31 mouse cellular contexts compared by ENCODE assay signal in genomic region chr11:117803166-117803688, GRCm38 (mm10). TPM values are rescaled to one million over a fixed set of nuclear protein-coding genes. Genes with fewer than 3 reads are reported as not detected.
A peak's percentile ranks its signal among the peaks of the same experiment; 100 is the strongest.
DNase-seq lines count a peak whose midpoint lies in the region; ATAC-seq and TF ChIP-seq lines count a peak whose summit lies in the region.
"Had no signal": no experiment of that assay in that cellular context is flagged by ENCODE, and none has a peak within 500 bp of the region (broad histone marks: within the 10 kb centered on the region; RNA-seq: fewer than 3 reads in every experiment).

No protein-coding gene starts in this region.

- no peak for TF ChIP-seq CTCF in bone marrow macrophage, adult 2 months (IDR thresholded peaks at IDR 0.05; ENCODE audit: low read depth, low read length)
- no peak for TF ChIP-seq CTCF in liver, embryonic 14.5 days (IDR thresholded peaks at IDR 0.05; ENCODE audit: low read depth)

- 78% methylated on average over 3 of the region's 3 CpGs for WGBS in intestine, embryonic 16.5 days
- 87% methylated on average over 3 of the region's 3 CpGs for WGBS in intestine, embryonic 15.5 days
- WGBS in liver, embryonic 14.5 days (ENCODE audit: insufficient replicate concordance) = 87% methylated on average over 3 of the region's 3 CpGs

- DNase-seq in liver, embryonic 14.5 days (ENCODE audit: low read depth in 3 of 3, low spot score in 3 of 3) = no peak
- DNase-seq in right cerebral cortex, postnatal 14 days = no peak
- DNase-seq in ovary, adult 18-20 months (ENCODE audit: low spot score) = no peak
- DNase-seq: adrenal gland, adult 8-10 months; cerebellum, adult 2 months; cerebellum, postnatal 25 days; embryo, embryonic 11 days; gastrocnemius, postnatal 10 days; kidney, adult 11 months; kidney, postnatal 36 days; layer of hippocampus, postnatal 36 days; lung, embryonic 14.5 days; lung, postnatal 36 days; thymus, postnatal 25 days had no signal

- H3K9ac ChIP-seq in intestine, embryonic 16.5 days (ENCODE audit: low read depth, low read length) = no peak overlapping the region
- H3K9ac ChIP-seq in intestine, embryonic 15.5 days = no peak overlapping the region
- peak overlapping the region; percentile 47; the same call in 1 of the 2 replicates for H3K9ac ChIP-seq in liver, embryonic 14.5 days (replicated peaks)
- H3K9ac ChIP-seq: embryonic facial prominence, embryonic 13.5 days; heart, embryonic 15.5 days; hindbrain, embryonic 15.5 days; kidney, embryonic 15.5 days; limb, embryonic 13.5 days; lung, embryonic 14.5 days had no signal

- ATAC-seq in intestine, embryonic 16.5 days = 0 out of 2 replicates have a peak, but pooled peaks have one; percentile 5
- ATAC-seq in intestine, embryonic 15.5 days = no peak
- no peak for ATAC-seq in liver, embryonic 14.5 days (ENCODE audit: insufficient read depth)
- ATAC-seq in monocyte, adult 5-6 weeks (replicated peaks; ENCODE audit: insufficient number of reproducible peaks, low FRiP score, low TSS enrichment, poor library complexity, severe bottlenecking) = 0 out of 2 replicates have a peak, but pooled peaks have one; percentile 42
- ATAC-seq: forebrain, embryonic 14.5 days; midbrain, embryonic 16.5 days had no signal

- peaks cover 9% of the 10 kb centered on the region for H3K4me1 ChIP-seq in intestine, embryonic 16.5 days (ENCODE audit: control insufficient read depth, insufficient read depth, low read length)
- peaks cover 4% of the 10 kb centered on the region for H3K4me1 ChIP-seq in intestine, embryonic 15.5 days (replicated peaks)
- peaks cover 21% of the 10 kb centered on the region for H3K4me1 ChIP-seq in bone marrow macrophage, adult 2 months (ENCODE audit: control insufficient read depth, insufficient read depth, low read length)
- peaks cover 29 to 30% of the 10 kb centered on the region in 2 experiments for H3K4me1 ChIP-seq in liver, embryonic 14.5 days (replicated peaks; ENCODE audit: control insufficient read depth in 2 of 2, insufficient read depth in 2 of 2, low read length in 1 of 2)
- H3K4me1 ChIP-seq: hindbrain, embryonic 15.5 days had no signal

- no peak overlapping the region for H3K4me2 ChIP-seq in intestine, embryonic 16.5 days (ENCODE audit: low read depth, low read length)
- H3K4me2 ChIP-seq in intestine, embryonic 15.5 days (replicated peaks) = no peak overlapping the region
- peak overlapping the region; percentile 87 for H3K4me2 ChIP-seq in liver, embryonic 14.5 days (ENCODE audit: low read depth)
- H3K4me2 ChIP-seq: embryonic facial prominence, embryonic 13.5 days; heart, embryonic 15.5 days; hindbrain, embryonic 15.5 days; kidney, embryonic 15.5 days; limb, embryonic 13.5 days; lung, embryonic 14.5 days had no signal

- no peak for TF ChIP-seq EP300 in liver, embryonic 14.5 days (IDR thresholded peaks at IDR 0.05; ENCODE audit: low read depth)

- H3K36me3 ChIP-seq in intestine, embryonic 16.5 days (ENCODE audit: control insufficient read depth, insufficient read depth, low read length) = no peaks in the 10 kb centered on the region
- H3K36me3 ChIP-seq in intestine, embryonic 15.5 days = no peaks in the 10 kb centered on the region
- peaks cover 85% of the 10 kb centered on the region for H3K36me3 ChIP-seq in liver, embryonic 14.5 days (replicated peaks; ENCODE audit: control insufficient read depth, insufficient read depth, low read depth)
- H3K36me3 ChIP-seq: embryonic facial prominence, embryonic 13.5 days; heart, embryonic 15.5 days; hindbrain, embryonic 15.5 days; kidney, embryonic 15.5 days; limb, embryonic 13.5 days; midbrain, embryonic 10.5 days had no signal

- no peaks in the 10 kb centered on the region for H3K27me3 ChIP-seq in intestine, embryonic 16.5 days (replicated peaks; ENCODE audit: control insufficient read depth, insufficient read depth, low read length)
- H3K27me3 ChIP-seq in intestine, embryonic 15.5 days (replicated peaks) = no peaks in the 10 kb centered on the region
- H3K27me3 ChIP-seq in liver, embryonic 14.5 days (ENCODE audit: control insufficient read depth, insufficient read depth, low read length) = no peaks in the 10 kb centered on the region
- H3K27me3 ChIP-seq: embryonic facial prominence, embryonic 13.5 days; heart, embryonic 15.5 days; kidney, embryonic 15.5 days; limb, embryonic 13.5 days had no signal

- no peak overlapping the region for H3K4me3 ChIP-seq in intestine, embryonic 16.5 days (ENCODE audit: low read length)
- H3K4me3 ChIP-seq in intestine, embryonic 15.5 days (replicated peaks) = no peak overlapping the region
- H3K4me3 ChIP-seq in bone marrow macrophage, adult 2 months (ENCODE audit: insufficient read depth, low read length) = no peak overlapping the region
- peak overlapping the region; percentile 11 to 22; a peak in 3 of 4 replicates for H3K4me3 ChIP-seq in liver, embryonic 14.5 days (ENCODE audit: insufficient read depth in 1 of 2, low read depth in 2 of 2, low read length in 2 of 2)
- H3K4me3 ChIP-seq: embryonic facial prominence, embryonic 13.5 days; heart, embryonic 15.5 days; hindbrain, embryonic 15.5 days; kidney, embryonic 15.5 days; limb, embryonic 13.5 days; midbrain, embryonic 10.5 days had no signal

- no peak for TF ChIP-seq POLR2A in bone marrow macrophage, adult 2 months (IDR thresholded peaks at IDR 0.05; ENCODE audit: borderline replicate concordance, low read depth, low read length)

- H3K27ac ChIP-seq in intestine, embryonic 16.5 days (ENCODE audit: low read length) = 0 out of 2 replicates have a peak overlapping the region, but pooled peaks have one; percentile 23
- H3K27ac ChIP-seq in intestine, embryonic 15.5 days = no peak overlapping the region
- H3K27ac ChIP-seq in bone marrow macrophage, adult 2 months (ENCODE audit: insufficient read depth, low read depth, low read length) = peak overlapping the region; percentile 49
- peak overlapping the region; percentile 22; the same call in 1 of the 2 replicates for H3K27ac ChIP-seq in liver, embryonic 14.5 days
- H3K27ac ChIP-seq: embryonic facial prominence, embryonic 13.5 days; heart, embryonic 15.5 days; hindbrain, embryonic 15.5 days; kidney, embryonic 15.5 days; limb, embryonic 13.5 days; midbrain, embryonic 10.5 days had no signal

- no peaks in the 10 kb centered on the region for H3K9me3 ChIP-seq in intestine, embryonic 16.5 days (ENCODE audit: control insufficient read depth, low read length)
- no peaks in the 10 kb centered on the region for H3K9me3 ChIP-seq in intestine, embryonic 15.5 days
- H3K9me3 ChIP-seq in liver, embryonic 14.5 days (ENCODE audit: control insufficient read depth, low read length) = no peaks in the 10 kb centered on the region
- H3K9me3 ChIP-seq: G1E; heart, embryonic 15.5 days; hindbrain, embryonic 15.5 days; kidney, embryonic 15.5 days; limb, embryonic 13.5 days; midbrain, embryonic 10.5 days had no signal

RNA-seq across cellular contexts. Expression of gene 6030468B19Rik, which starts 5.8 kb away (rescaled TPM):
- 0.81 and 1.6 TPM in 2 replicates for polyA plus RNA-seq in intestine, embryonic 16.5 days (2015; fragmentation: Nextera tagmentation; extraction: Ambion mirVana)
- 1.1 and 1.2 TPM in 2 replicates for polyA plus RNA-seq in intestine, embryonic 15.5 days (2015; fragmentation: Nextera tagmentation; extraction: Ambion mirVana)
- polyA plus RNA-seq in bone marrow macrophage, adult 2 months (2012; ENCODE audit: insufficient read depth, insufficient read length, missing spikeins) = not detected in 2 replicates
- polyA plus RNA-seq in liver, embryonic 14.5 days (2012; rRNA removed) = 104 and 133 TPM in 2 replicates
- 67.1 and 78.0 TPM in 2 replicates for polyA plus RNA-seq in liver, embryonic 14.5 days (2014; fragmentation: Nextera tagmentation; extraction: Ambion mirVana)
- total RNA-seq in monocyte, adult 5-6 weeks (2017) = not detected in 3 replicates
- total RNA-seq: adrenal gland, adult 8-10 months; gastrocnemius, postnatal 10 days; heart, adult 8-10 months; left cerebral cortex, postnatal 14 days had no signal
- polyA plus RNA-seq: cerebellum, adult 2 months; embryonic facial prominence, embryonic 13.5 days; forebrain, embryonic 14.5 days; hindbrain, embryonic 15.5 days; midbrain, embryonic 16.5 days; neural tube, embryonic 14.5 days had no signal

RNA-seq across cellular contexts. Expression of gene Gm20708, which starts 6.2 kb away (rescaled TPM):
- polyA plus RNA-seq in intestine, embryonic 16.5 days (2015; fragmentation: Nextera tagmentation; extraction: Ambion mirVana) = 0.20 and 0.29 TPM in 2 replicates
- polyA plus RNA-seq in intestine, embryonic 15.5 days (2015; fragmentation: Nextera tagmentation; extraction: Ambion mirVana) = 0.26 and 0.38 TPM in 2 replicates
- polyA plus RNA-seq in bone marrow macrophage, adult 2 months (2012; ENCODE audit: insufficient read depth, insufficient read length, missing spikeins) = 4.0 and 5.0 TPM in 2 replicates
- polyA plus RNA-seq in liver, embryonic 14.5 days (2012; rRNA removed) = 0.03 and 0.08 TPM in 2 replicates
- 0.10 and 0.28 TPM in 2 replicates for polyA plus RNA-seq in liver, embryonic 14.5 days (2014; fragmentation: Nextera tagmentation; extraction: Ambion mirVana)
- total RNA-seq in monocyte, adult 5-6 weeks (2017) = 3.7 to 10.5 TPM (median 5.6 TPM) in 3 replicates
- total RNA-seq: hematopoietic stem cell, adult 5-6 weeks had no signal

RNA-seq across cellular contexts. Expression of gene Syngr2, which starts 6.2 kb away (rescaled TPM):
- polyA plus RNA-seq in intestine, embryonic 16.5 days (2015; fragmentation: Nextera tagmentation; extraction: Ambion mirVana) = 170 and 173 TPM in 2 replicates
- 135 and 151 TPM in 2 replicates for polyA plus RNA-seq in intestine, embryonic 15.5 days (2015; fragmentation: Nextera tagmentation; extraction: Ambion mirVana)
- 183 and 189 TPM in 2 replicates for polyA plus RNA-seq in bone marrow macrophage, adult 2 months (2012; ENCODE audit: insufficient read depth, insufficient read length, missing spikeins)
- polyA plus RNA-seq in liver, embryonic 14.5 days (2012; rRNA removed) = 36.5 and 48.8 TPM in 2 replicates
- polyA plus RNA-seq in liver, embryonic 14.5 days (2014; fragmentation: Nextera tagmentation; extraction: Ambion mirVana) = 48.6 and 50.4 TPM in 2 replicates
- total RNA-seq in monocyte, adult 5-6 weeks (2017) = 134 to 139 TPM (median 137 TPM) in 3 replicates

RNA-seq across cellular contexts. Expression of gene Tmc6, which starts 21.2 kb away (rescaled TPM):
- 37.5 and 39.8 TPM in 2 replicates for polyA plus RNA-seq in intestine, embryonic 16.5 days (2015; fragmentation: Nextera tagmentation; extraction: Ambion mirVana)
- polyA plus RNA-seq in intestine, embryonic 15.5 days (2015; fragmentation: Nextera tagmentation; extraction: Ambion mirVana) = 28.3 and 34.7 TPM in 2 replicates
- 16.7 and 36.7 TPM in 2 replicates for polyA plus RNA-seq in bone marrow macrophage, adult 2 months (2012; ENCODE audit: insufficient read depth, insufficient read length, missing spikeins)
- 32.1 and 51.8 TPM in 2 replicates for polyA plus RNA-seq in liver, embryonic 14.5 days (2012; rRNA removed)
- 40.5 and 44.1 TPM in 2 replicates for polyA plus RNA-seq in liver, embryonic 14.5 days (2014; fragmentation: Nextera tagmentation; extraction: Ambion mirVana)
- total RNA-seq in monocyte, adult 5-6 weeks (2017) = 81.0 to 99.7 TPM (median 93.0 TPM) in 3 replicates

RNA-seq across cellular contexts. Expression of gene Tmc8, which starts 21.4 kb away (rescaled TPM):
- 14.5 and 17.4 TPM in 2 replicates for polyA plus RNA-seq in intestine, embryonic 16.5 days (2015; fragmentation: Nextera tagmentation; extraction: Ambion mirVana)
- polyA plus RNA-seq in intestine, embryonic 15.5 days (2015; fragmentation: Nextera tagmentation; extraction: Ambion mirVana) = 6.6 and 7.7 TPM in 2 replicates
- polyA plus RNA-seq in bone marrow macrophage, adult 2 months (2012; ENCODE audit: insufficient read depth, insufficient read length, missing spikeins) = 2.1 and 2.7 TPM in 2 replicates
- 28.1 and 29.8 TPM in 2 replicates for polyA plus RNA-seq in liver, embryonic 14.5 days (2012; rRNA removed)
- polyA plus RNA-seq in liver, embryonic 14.5 days (2014; fragmentation: Nextera tagmentation; extraction: Ambion mirVana) = 9.9 and 13.1 TPM in 2 replicates
- total RNA-seq in monocyte, adult 5-6 weeks (2017) = 11.8 to 27.8 TPM (median 18.2 TPM) in 3 replicates

Comparison
In these comparisons a context has a peak if more than half of its experiments do, and no peak if none do; other contexts are left out.
1. ATAC-seq: peak in intestine, embryonic 16.5 days (single experiment) and monocyte, adult 5-6 weeks (single experiment); none in intestine, embryonic 15.5 days (single experiment) and liver, embryonic 14.5 days (single experiment).
2. H3K4me3 ChIP-seq: peak in liver, embryonic 14.5 days (2 of 2); none in intestine, embryonic 16.5 days (single experiment), intestine, embryonic 15.5 days (single experiment) and bone marrow macrophage, adult 2 months (single experiment).
3. RNA of gene 6030468B19Rik, which starts 5.8 kb away (polyA plus RNA-seq): 67.1 to 133 TPM in liver, embryonic 14.5 days; 0.81 to 1.6 TPM in intestine, embryonic 16.5 days, 1.1 to 1.2 TPM in intestine, embryonic 15.5 days and not detected in bone marrow macrophage, adult 2 months; every median in the first group is over 10 times any median in the second.